Mouse (Mus musculus) liver (tissue): ENCODE results near the gene Synj1.

Experiments used
- DNase-seq: peaks from one replicate; pipeline ENCODE4 v3.0.0-alpha.2; 2020; ENCODE audit warnings: mixed read lengths

The Synj1 gene

DNA sequence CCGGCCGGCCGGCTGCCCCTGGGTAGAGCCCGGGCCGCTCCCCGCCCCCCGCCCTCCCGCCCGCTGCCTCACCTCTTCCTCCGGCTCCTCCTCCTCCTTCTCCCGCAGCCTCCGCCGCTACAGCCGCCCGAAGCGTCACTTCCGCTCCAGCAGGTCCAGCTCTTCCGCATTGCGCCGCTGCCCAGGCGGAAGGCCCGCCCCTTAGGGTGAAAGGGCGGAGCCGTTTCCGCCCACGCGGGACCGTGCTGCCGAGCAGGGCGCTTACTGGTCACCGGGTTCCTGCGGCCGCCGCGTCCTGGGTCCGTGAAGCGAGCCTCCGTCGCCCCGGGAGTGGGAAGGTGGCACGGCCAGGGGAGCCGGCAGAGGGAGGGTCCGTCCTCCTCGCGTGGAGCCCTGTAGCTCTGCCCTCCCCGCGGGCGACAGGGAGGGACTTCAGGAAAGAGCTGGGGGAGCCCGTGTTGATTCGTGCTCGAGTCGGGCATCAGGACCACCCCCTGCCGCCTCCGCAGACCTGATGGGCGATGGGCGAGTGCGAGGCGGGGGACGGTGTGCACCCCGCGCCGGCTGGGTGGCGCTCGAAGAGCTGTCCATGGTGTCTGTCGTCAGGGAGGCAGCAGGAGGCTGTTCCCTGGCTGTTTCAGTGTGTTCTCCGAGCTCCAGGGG lies at the start of gene Synj1:
Synj1 (minus strand) TSS at position 288 of the 663 bp plus-strand sequence.
- peak; percentile 94 for DNase-seq

DNA sequence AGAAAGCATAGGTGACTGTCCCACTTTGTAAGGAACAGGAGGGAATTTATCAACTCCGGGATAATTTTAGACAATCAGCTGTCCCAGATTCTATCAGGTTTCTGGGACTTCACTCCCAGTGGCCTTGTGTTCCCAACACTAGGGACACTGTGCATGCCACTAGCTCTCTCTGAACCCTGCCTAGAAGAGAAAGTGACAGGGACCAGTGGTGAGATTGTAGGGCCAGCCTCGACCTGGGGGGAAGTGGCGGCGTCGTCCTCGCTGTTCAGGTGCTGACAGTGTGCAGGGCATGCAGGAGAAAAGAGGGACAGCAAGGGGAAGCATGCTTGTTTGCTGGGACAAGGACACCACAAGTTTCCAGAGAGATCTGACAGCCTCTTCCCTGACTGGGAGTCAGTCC lies 46.6 kb upstream of the Synj1 start:
- no peak for DNase-seq

DNA sequence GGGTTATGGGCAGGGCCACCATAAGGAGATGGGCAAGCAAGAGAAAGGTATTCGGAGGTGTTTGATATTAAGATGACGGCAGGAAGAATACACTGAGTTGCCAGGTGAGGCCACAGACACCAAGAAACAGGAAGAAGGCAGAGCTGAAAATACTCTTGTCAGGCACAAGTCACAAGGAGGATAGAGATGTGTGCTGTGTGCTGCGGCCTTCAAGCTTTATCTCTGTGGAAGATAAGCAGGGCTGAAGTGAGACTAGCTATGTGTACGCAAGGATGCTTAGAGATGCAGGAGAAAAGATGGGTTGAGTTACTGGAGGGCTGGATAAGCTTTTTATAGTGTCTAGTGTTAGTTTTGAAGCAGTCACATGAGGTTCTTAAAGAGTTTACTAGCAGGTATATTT lies 46.2 kb upstream of the Synj1 start:
- DNase-seq: no peak

DNA sequence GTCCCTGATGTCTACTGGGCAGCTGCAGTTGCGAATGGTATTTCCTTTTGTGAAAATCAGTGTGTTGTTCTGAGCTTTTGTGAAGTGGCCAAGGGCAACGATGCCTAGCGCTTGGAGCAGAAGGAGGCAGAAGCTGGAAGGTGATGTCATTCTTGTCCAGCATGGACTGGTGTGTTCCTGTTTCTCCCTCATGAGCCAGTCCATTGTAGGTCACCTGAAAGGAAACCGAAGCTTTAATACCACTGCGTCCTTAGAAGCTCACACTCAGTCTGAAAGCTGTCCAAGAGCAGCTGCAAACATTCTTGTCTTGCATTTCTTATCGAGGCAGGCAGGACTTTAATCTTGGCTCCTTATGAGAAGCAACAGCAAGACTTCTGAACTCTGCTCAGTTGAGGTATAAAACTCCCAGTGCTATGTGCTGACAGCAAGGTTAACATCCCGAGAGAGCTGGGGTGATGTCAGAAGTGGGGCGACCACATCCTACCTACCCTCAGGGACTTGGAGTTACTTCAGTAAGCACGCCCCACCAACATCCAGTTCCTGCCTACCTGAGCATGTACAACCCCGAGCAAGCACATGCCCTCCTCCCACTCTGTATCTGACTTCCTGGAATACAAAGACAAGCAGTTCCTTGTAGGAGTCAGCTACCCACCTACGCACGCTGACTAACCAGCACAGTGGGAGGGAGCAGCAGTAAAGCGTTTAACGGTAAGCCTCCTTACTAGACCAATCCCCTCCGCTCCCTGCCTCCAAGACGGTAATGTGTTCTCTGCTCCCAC lies 45.1 kb upstream of the Synj1 start:
- DNase-seq: no peak

DNA sequence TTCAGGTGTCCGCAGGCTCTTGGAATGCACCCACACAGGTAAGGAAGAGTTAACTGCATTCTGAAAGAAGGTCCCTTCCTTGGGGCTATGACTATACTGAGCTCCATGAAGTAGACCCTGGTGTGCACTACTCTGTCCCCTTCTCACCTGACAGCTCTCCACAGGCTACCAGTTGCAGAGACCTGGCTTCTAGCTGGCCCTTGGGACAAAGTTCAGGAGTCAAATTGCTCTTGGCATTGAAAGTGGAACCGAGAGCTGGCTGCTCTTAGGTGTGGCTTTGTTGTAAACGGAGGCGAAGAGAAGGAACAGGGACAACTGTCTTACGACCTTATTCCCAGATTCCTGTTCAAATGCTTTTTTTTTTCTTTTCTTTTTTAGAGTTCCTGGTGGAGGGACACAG lies 44.0 kb upstream of the Synj1 start:
- no peak for DNase-seq

DNA sequence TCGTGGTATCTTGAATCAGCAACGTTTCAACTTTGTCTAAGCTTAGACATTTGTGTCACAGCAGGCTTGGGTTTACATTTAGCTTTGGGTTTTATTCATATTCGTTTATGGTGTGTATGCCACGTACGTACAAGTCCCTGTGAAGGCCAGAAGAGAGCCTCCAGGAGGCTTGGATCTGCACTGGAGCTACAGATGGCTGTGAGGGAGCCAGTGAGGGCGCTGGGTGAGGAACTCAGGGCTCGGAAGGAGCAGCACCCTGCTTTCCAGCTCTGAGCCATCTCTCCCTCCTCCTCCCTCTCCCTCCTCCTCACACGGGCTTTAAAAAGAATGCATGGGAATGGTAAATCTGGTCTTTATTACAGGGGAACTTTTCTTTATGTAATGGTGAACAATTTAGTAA lies 42.5 kb upstream of the Synj1 start:
- DNase-seq: no peak

DNA sequence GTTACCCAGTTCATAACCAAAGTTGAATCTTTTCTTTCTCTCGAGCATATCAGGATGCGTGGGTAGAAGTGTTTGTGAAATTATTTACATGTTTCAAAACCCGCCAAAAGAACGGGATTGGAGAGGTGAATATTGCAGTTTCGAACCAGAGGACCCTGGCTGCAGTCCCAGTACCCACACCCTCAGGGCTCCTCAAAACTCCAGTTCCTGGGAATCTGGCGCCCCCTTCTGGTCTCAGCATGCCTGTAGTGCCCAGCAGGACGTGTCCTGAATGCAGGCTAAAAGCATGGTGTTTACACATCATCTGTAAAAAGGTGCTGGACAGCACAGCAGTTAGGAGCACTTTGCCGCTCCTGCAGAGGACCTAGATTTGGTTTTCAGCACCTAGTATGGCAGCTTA lies 34.4 kb upstream of the Synj1 start:
- DNase-seq: peak; percentile 78

DNA sequence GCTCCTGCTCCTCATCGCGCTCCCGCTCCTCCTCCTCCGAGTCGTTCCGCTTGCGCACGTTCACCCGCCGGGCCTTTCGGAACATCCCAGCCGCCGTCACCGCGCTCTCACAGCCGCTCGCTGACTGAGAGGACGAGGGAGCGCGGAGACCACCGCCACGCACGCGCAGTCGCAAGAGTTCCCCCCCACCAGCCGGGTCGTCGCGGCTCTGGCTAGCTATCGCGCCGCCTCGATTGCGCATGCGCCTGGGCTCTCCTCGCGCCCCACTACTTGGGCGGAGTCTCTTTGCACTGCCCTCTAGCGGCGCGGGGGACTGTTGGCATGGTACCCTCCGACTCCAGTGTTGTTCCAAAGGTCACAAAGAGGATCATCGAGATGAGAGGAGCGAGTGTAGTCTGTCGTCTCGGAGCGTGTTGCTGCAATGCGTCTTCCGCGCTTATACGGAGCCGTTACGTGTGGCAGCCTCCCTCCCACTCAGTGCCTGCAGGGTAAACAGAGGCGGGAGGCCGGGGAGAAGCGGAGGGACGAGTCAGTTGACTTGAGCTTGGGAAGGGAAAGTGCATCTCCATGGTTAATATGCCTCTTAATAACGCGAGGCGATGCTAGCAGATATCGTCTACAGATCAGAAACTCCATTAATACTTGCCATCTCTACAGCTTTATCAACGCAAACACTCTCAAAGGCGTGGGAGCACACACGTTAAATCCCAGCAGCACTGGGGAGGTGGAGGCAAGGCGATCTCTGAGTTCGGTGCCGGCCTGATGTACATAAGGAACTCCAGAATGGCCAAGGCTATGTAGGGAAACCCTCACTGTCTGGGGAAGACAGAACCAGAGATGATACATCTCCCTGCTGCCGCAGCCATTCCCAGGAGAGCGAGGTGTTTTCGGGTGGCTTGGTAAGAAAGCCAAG lies 33.4 kb upstream of the Synj1 start, which contains the start of gene Paxbp1:
Paxbp1 (minus strand) TSS at position 274 of the 913 bp plus-strand sequence.
- DNase-seq: peak; percentile 99

DNA sequence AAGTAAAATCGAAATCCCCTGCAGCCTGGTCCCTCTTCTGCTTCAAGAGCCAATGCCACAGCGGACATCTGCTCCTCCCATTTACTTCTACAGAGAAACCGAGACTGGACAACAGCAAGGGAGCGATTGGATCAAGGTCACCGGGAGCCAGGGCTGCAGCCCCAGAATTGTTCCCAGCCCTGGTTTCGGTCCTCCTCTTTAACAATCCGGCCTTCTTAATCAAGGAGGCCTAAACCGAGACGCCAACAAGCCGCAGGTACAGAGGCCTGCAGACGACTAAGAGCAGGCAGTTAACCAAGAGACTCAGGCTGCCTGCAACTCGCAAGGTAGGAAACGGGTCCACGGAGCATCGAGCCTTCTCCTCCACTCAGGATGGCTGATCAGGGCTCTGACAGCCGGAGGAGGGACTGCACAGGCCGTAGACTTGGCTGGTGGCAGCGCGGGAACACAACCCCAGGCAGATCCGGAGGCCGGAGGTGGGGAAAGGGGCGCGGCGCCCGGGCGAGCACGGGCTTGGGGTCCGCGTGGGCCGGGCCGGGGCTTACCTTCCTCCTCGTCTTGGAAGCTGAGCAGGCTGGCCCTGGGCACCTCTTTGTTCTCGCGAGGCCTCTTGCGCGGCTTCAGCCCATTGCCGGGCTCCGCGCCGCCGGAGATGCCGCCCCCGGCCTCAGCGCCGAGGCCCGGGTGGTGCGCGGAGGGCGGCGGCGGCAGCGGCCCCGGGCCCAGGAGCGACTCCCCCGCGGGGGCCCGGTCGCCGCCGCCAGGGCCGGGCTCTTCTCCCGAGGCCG lies 32.5 kb upstream of the Synj1 start:
- peak; percentile 67 for DNase-seq

DNA sequence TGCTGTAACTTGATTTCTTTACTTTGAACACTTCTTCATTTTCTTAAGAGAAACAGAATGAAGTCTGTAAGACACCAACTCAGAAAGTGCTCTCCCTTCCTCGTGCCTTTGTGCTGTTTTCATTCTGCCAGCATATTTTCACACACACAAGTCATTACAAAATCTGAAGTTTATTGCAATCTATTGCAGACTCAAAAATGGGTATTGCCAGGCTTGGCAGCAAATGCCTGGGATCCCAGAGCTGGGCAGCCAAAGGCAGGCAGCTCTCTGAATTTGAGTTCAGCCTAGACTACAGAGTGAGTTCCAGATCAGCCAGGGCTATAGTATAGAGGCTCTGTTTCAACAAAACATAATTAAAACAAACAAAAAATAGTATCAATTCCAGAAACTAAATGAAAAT lies 31.5 kb upstream of the Synj1 start:
- DNase-seq: no peak

DNA sequence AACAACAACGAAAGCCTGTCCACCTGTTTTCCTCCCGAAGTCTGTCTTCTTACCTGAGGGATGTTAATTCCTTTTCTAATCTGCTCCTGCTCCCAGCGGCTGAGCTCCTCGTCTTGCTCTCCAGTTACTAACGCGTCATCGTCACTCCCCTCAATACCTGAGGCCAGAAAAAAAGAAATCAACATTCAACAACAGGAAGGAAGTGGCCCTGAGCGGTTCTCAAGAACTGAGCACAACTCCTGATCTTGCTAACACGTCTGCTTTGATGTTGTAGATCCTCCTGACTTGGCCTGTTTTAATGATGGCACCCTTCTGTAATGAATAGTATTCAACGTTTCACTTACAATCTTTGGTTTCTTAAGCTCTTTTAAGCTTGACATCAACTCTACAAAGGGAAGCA lies 24.8 kb upstream of the Synj1 start:
- DNase-seq: no peak

DNA sequence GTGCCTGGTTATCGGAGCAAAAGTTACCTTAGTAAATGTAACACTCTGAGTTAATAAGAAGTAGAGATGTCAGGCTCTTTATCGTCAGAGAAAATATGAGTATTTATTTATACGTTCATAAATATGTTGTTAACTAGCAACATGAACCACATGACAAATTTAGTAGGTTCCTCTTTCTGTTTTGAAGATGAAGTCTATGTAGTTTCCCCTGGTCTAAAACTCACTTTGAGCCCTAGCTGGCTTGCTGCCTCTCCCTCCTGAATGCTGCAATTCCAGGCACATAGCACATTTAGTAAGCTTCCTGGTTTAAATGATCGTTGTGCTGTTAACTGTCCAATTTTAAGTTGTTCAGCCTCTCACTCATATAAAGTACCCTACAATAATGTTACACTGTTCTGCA lies 19.6 kb upstream of the Synj1 start:
- no peak for DNase-seq

DNA sequence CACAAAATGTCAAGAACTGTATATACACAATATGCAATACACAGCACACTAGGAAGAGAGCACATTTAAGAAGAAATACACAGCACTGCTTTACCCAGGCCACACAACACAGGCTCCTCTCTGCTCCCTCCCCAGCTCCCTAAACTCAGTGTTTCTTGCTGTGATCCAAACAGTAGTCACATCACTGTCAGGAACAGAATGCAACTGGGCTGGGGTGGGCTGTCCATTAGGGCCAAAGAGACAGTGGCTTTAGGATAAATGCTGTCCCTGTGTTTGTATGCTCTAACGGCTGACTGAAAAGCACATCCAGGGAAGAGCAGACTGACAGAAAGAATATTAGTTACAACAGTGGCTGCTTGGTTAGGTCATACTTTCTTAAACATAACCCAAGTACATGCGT lies 18.8 kb upstream of the Synj1 start:
- DNase-seq: no peak

DNA sequence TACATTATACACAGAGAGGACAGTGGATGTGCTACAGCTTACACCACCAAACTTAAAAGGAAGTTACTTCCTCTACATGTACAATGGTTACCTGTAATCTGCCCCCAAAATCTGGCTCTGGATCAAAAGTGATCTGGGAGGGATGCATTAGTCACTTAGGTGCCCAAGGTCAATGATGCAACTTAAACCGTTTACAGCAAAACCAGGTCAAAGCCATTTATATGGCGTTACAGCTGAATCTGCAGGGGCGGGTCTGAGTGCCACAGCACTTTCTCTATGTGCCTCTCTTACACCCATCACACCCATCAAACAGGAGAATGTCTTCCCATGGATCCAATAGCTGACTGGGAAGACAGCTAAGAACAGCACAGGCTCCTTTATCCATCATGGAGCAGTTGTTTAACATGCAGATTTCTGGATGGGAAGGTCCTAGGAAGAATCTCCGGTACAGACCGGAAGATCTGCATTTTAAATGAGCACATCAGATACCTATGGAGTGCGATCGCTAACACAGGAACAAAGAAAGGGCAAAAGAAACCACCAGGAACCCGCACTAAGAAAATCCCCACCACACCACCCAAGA lies 18.1 kb upstream of the Synj1 start:
- no peak for DNase-seq

DNA sequence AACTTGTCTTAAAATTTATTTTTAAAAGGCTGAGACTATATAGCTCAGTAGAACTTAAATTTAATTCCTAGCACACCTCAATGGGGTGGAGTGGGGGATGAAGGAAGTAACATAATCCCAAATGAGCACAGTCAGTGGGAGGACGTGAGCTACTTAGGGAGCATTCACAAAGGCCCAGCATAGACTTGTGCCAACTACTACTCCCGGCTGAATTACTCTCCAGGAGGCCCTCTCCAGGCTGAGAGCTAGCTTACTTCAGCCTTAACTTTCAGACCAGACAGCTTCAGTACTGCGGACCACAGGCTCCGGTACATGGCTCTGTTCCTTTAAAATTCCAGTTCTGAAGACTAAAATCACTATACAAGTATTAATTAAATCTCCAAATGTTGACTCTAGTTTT lies 15.2 kb upstream of the Synj1 start:
- no peak for DNase-seq

DNA sequence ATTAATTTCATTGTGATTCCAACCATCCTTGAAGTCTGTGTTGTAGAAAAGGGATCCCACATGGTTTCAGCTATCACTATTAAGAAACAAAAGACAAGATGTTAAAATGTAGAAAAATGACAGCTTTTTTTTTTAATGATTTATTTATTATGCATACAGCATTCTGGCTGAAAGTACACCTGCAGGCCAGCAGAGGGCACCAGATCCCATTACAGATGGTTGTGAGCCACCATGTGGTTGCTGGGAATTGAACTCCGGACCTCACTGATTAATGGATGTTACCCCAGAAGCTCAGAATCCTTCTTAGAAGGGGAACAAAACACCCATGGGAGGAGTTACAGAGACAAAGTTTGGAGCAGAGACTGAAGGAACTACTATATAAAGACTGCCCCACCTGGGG lies 12.3 kb upstream of the Synj1 start:
- peak; percentile 39 for DNase-seq

DNA sequence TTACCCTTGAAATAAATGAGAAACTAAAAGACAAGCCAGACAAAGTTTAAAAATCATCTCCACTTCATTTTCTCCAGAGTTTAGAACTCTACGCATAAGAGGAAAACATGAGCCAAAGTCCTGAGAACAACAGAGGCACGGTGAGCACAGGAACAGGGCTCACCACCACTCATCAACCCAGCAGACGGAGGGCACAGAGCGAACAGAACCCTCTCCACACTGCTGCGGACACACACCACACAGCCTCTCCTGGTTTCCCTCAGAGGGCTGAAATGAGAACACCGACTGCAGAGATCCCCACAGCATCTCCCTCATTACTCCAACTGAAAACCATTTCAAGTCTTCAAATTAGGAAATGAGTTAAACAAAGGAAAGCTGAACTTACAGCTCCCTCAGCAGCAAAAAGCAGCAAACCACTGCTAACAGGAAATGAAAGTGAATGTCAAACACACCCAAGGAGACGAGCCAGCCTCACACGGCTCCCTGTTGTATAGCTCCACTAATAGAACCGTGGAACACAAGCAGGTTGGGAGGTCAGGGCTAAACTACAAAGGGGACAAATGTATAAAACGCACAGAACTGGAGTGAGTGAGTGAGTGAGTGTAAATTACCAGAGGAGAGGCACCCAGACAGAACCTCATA lies 9.9 kb upstream of the Synj1 start:
- DNase-seq: no peak

DNA sequence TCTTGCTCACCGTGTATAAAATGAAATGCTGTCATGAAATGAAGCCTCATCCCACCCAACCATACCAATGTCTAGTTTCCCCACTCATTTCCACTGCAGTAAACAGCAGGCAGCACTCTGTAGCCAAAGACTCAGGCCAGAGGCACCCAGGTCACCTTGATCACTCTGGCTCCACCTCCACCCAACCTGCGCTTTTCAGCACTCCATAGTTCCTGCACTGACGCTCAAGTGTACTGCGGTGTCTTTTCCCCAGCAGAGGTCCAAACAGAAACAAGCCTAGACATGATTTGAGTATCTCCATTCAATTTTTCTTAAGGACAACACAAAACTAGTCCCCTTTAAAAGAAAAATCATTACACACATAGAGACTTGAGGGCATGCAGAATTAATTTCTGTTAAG lies 8.4 kb upstream of the Synj1 start:
- DNase-seq: no peak

DNA sequence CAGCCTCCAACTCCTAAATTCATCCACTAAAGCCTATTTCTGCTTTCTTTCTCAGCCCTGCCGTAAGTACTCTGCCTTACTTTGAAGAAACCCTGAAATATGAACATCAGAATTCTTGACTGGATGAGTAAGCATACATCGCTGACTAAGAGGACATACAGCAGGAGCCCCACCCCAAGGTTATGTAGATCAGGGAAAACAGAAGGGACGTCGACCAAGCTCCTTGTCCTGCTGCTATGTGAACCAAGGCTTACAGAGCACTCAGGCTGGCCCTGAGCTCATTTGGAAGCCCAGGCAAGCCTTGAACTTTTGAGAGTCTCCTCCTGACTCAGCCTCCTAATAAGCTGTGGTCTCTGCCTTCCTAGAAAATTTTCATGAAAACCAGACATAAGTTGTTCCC lies 4.7 kb upstream of the Synj1 start:
- no peak for DNase-seq

DNA sequence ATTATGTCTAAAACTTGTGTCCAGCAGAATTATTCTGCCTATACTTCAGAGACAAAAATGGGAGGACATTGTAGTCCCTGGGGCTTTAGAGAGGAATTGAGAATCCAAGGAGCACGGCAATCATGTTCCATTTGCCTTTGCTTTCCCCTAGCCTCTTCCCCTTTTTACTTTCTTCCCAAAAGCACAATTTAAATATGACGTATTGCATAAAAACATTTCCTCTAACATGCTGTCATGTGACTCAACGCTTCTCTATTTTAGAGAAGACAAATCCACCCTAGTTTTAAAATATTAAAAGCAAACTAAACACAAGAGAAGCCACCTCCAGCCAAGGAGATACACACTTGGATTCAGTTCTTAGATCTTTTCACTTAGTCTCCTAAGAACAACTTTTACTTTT lies 739 bp upstream of the Synj1 start:
- DNase-seq: no peak

DNA sequence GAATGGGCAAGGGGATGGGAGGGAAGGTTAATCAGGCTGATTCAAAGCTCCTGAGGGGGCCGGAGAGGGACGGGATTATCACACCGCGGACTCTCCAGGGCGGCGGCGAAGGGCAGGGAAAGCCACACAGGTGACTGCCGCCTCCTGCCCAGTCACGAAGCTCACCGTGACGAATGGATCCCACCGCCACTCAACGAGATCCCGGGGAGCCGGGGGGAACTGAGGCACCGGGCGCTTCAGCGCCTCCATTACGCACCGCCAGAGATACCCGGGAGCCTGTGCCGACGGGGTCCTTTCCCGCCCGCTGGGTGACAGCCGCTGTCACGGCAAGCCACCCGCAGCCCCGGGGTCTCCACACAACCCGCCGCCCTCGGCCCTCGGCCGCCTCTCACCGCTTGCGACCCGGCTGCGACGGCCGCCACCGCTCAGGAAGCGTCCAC lies 507 bp downstream of the Synj1 start:
- DNase-seq: peak; percentile 68
